Mouse (Mus musculus) forebrain, embryonic 16.5 days (tissue): Measurements from ENCODE around the gene Sytl3. TPM values are rescaled to one million over a fixed set of nuclear protein-coding genes. Genes with fewer than 3 reads are reported as not detected.
"Not testable (repeated sequence)": the region's sequence is repeated elsewhere in the genome, so short reads cannot be mapped to it uniquely, and the experiment has no call there.

Experiments used
- ATAC-seq: fragments of 200-750 bp; cut with Nextera tagmentation; 2 replicates; pipeline ENCODE4 v1.8.0; 2017; ENCODE audit warnings: mild to moderate bottlenecking, moderate library complexity
- H3K27ac ChIP-seq: fragments of 300-500 bp; sonication (generic); 2 replicates; pipeline ENCODE4 v1.5.1; 2014; ENCODE audit warnings: low read length, control low read depth
- H3K27me3 ChIP-seq: fragments of 300-500 bp; sonication (generic); replicated peaks from 2 replicates; pipeline ENCODE4 v1.6.1; 2014; ENCODE audit warnings: low read length; ENCODE audit not compliant: control insufficient read depth, insufficient read depth
- H3K36me3 ChIP-seq: fragments of 300-500 bp; sonication (generic); 2 replicates; pipeline ENCODE4 v1.6.1; 2014; ENCODE audit not compliant: control insufficient read depth, insufficient read depth
- H3K4me1 ChIP-seq: fragments of 300-500 bp; sonication (generic); replicated peaks from 2 replicates; pipeline ENCODE4 v1.6.1; 2014; ENCODE audit warnings: low read length; ENCODE audit not compliant: control insufficient read depth, insufficient read depth
- H3K4me2 ChIP-seq: fragments of 300-500 bp; sonication (generic); 2 replicates; pipeline ENCODE4 v1.6.1; 2014; ENCODE audit warnings: mild to moderate bottlenecking, low read length, control low read depth
- H3K4me3 ChIP-seq: fragments of 300-500 bp; sonication (generic); replicated peaks from 2 replicates; pipeline ENCODE4 v1.5.1; 2014; ENCODE audit warnings: mild to moderate bottlenecking, low read length, control low read depth
- H3K9ac ChIP-seq: fragments of 300-500 bp; sonication (generic); replicated peaks from 2 replicates; pipeline ENCODE4 v1.6.1; 2014; ENCODE audit warnings: low read depth, low read length, control low read depth
- H3K9me3 ChIP-seq: fragments of 300-500 bp; sonication (generic); 2 replicates; pipeline ENCODE4 v1.6.1; 2016; ENCODE audit warnings: low read length; ENCODE audit not compliant: control insufficient read depth
- WGBS: fragments of 180-500 bp; shearing (Covaris S2); extraction: QIAGEN DNeasy Blood & Tissue Kit; methylation state at CpG from one replicate; pipeline ENCODE4 v1.1.7; 2014; 5-methylcytosine and 5-hydroxymethylcytosine counted together
- polyA plus RNA-seq: library from polyadenylated mRNA; unstranded; fragments of >200 nt; fragmentation: Nextera tagmentation; extraction: Ambion mirVana; gene quantifications from 2 replicates; pipeline ENCODE4 v1.2.1, GENCODE M21; 2015

Gene Sytl3
- polyA plus RNA-seq, 1 experiment from 2014 or later, result 0.30 TPM

DNA sequence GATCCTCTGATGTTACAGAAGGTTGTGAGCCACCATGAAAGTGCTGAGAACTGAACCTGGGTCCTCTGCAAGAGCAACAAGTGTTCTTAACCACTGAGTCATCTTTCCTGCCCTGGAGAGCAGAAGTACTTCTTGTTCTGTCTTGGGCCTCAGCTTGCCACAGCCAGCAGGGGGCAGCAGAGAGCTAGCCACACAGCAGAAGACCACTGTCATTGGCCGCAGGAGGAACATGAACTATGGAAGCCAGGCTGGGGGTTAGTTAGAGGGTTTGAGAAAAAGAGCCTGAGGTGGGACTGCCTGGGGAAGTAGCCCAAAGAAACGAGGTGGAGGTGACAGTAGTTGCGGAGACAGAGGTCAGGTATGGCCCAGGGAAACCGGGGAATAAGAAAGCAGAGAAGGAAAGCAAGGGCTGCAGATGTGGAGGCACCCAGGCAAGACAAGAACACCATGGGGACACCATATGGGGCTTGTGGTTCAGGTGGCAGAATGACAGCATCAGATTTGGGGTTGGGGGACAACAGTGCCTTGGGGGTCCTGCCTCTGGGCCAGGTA is 38.4 kb downstream of the Sytl3 start:
- not testable (repeated sequence) for H3K27ac ChIP-seq, H3K4me1 ChIP-seq, H3K9me3 ChIP-seq, H3K4me3 ChIP-seq, H3K27me3 ChIP-seq, H3K36me3 ChIP-seq, H3K9ac ChIP-seq, H3K4me2 ChIP-seq
- ATAC-seq, result peak; percentile 77
- WGBS, result 36% methylated on average over 4 of the region's 4 CpGs

DNA sequence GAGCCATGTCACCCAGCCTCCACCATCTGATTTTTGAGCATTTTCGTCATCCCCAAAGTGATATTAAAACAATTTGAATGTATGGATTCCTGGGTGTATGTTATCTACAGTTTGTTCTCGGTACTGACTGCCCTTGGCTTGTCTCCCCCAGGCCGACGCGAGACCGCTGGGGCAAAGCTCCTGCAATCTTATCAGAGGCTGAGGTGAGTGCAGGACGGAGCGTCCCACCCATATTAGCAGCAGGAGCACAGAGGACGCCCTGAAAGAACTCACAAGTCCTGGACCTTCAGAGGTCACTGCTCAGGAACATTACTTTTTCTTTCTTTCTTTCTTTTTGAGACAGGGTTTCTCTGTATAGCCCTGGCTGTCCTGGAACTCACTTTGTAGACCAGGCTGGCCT is 40.6 kb downstream of the Sytl3 start:
- H3K4me1 ChIP-seq, H3K4me3 ChIP-seq, H3K36me3 ChIP-seq, H3K9me3 ChIP-seq, H3K27me3 ChIP-seq, H3K27ac ChIP-seq, ATAC-seq, H3K4me2 ChIP-seq, H3K9ac ChIP-seq: not testable (repeated sequence)
- WGBS, result 96% methylated on average over 8 of the region's 9 CpGs

GRCm38 (mm10) chr17:6700077-6700476 is 41.2 kb downstream of the Sytl3 start:
- H3K4me3 ChIP-seq, H3K9ac ChIP-seq, ATAC-seq, H3K27ac ChIP-seq, H3K36me3 ChIP-seq, H3K27me3 ChIP-seq, H3K4me2 ChIP-seq, H3K4me1 ChIP-seq, H3K9me3 ChIP-seq: not testable (repeated sequence)
- WGBS, result 78% methylated on average over 4 of the region's 7 CpGs

DNA sequence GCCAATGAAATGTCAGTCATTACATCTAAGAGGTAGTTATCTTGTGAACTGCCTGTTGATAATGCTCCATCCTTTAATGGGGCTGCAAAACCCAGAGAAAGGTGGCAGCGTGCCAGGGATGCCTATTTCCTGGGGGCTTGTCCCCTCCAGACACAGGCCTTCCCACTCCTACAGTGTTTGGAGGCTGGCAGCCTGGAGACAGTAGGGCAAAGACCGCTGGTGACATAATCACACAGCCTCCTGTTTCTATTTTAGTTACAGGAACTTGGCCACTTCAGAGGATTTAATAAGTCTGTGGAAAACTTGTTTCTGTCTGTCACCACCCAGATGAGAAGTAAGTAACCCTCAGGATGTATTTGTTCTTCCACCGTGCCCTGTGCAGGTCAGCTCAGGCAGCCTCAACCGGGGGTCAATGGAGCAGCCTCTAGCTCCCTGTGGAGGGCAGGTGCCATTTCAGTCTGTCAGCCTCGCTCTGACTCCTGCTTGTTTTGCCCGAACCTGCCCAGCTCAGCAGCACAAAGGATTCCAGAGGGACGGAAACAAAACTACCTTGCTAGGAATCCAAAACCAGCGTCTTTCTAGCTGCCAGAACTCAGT is 43.8 kb downstream of the Sytl3 start:
- peak; percentile 57 for ATAC-seq
- not testable (repeated sequence) for H3K27ac ChIP-seq, H3K4me2 ChIP-seq, H3K36me3 ChIP-seq, H3K4me3 ChIP-seq, H3K9ac ChIP-seq, H3K4me1 ChIP-seq, H3K27me3 ChIP-seq, H3K9me3 ChIP-seq
- whole genome bisulfite sequencing, result 26% methylated on average over 2 of the region's 8 CpGs

GRCm38 (mm10) chr17:6703381-6704270 is 44.7 kb downstream of the Sytl3 start:
- WGBS, result 15% methylated on average over 7 of the region's 9 CpGs
- H3K27me3 ChIP-seq, H3K4me3 ChIP-seq, H3K9ac ChIP-seq, H3K4me1 ChIP-seq, H3K4me2 ChIP-seq, H3K9me3 ChIP-seq, H3K36me3 ChIP-seq: not testable (repeated sequence)
- H3K27ac ChIP-seq, result peak overlapping the region; percentile 64
- ATAC-seq, result peak; percentile 95

DNA sequence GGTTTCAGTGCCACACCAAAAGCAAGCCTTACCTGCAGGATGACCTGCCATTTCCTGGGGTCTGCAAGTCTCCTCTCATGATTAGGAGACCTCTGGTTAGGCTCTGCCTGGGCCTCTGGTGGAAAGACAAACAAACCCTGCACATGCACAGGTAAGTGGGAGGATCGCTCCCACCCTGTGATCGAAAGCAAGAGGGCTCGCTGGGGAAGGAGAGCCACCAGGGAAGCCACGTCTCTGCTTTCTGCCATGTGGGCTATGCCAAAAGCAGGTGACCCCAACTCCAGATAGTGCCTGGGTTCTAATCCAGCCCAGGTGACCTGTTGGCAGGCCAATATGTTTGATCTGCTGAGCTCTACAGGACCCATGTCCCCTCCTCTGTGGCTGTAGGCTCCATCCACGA is 47.6 kb downstream of the Sytl3 start:
- H3K4me1 ChIP-seq, H3K9ac ChIP-seq, H3K36me3 ChIP-seq, H3K9me3 ChIP-seq, H3K4me2 ChIP-seq, H3K27ac ChIP-seq, ATAC-seq, H3K27me3 ChIP-seq, H3K4me3 ChIP-seq: not testable (repeated sequence)
- WGBS, result 89% methylated on average over 5 of the region's 5 CpGs

GRCm38 (mm10) chr17:6707422-6707821 is 48.5 kb downstream of the Sytl3 start:
- not testable (repeated sequence) for H3K4me1 ChIP-seq, H3K9ac ChIP-seq, H3K27me3 ChIP-seq, H3K4me3 ChIP-seq, H3K36me3 ChIP-seq, H3K27ac ChIP-seq, H3K9me3 ChIP-seq, H3K4me2 ChIP-seq, ATAC-seq
- 91% methylated on average over 5 of the region's 5 CpGs for WGBS

DNA sequence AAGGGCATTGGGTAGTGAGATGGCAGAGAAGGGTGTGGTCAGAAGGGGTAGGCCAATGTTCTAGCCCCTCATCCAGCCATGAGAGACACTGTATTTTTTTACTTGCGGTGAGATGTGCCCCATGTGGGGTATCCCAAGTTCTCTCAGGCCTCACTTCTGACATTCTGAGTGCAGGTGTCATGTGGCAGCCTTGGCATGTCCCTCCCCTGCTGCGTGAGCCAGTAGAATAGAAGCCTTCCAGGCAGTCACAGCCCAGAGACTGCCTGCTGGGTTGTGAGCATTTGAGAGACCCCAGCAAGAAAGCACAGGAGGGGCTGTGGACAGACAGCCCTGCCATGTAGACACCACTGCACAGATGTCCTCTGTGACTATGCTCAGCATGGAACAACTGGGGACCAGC is 49.3 kb downstream of the Sytl3 start:
- not testable (repeated sequence) for H3K4me3 ChIP-seq, H3K4me2 ChIP-seq, H3K36me3 ChIP-seq, ATAC-seq, H3K9me3 ChIP-seq, H3K9ac ChIP-seq, H3K4me1 ChIP-seq, H3K27ac ChIP-seq, H3K27me3 ChIP-seq
- 77% methylated on average over 2 of the region's 2 CpGs for WGBS

DNA sequence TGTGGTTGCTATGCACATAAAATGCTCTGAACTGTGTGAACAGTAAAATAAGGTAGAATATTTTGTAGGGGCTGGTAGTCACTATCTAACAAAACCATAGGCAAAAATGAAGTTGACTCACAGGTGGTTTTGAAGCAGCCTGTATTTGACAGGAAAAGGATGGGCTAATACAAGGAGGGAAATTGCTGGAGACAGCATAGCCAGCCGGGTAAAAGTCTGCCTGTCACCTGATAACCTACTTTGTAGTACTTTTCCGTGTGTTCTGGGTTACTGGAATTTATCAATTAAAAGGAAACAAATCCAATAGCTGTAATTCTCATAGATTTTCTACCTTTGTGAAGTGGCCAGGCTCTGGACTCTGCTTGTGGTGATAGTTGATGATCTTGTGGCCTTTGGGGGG is 54.6 kb downstream of the Sytl3 start:
- ATAC-seq, H3K27ac ChIP-seq, H3K9ac ChIP-seq, H3K4me3 ChIP-seq, H3K9me3 ChIP-seq, H3K27me3 ChIP-seq, H3K4me1 ChIP-seq, H3K4me2 ChIP-seq, H3K36me3 ChIP-seq: not testable (repeated sequence)
- WGBS, result 79% methylated on average over 2 of the region's 2 CpGs
